Mouse (Mus musculus) gastrocnemius, adult 8-10 months (tissue): ENCODE measurements around the gene Paxip1. TPM values are rescaled to one million over a fixed set of nuclear protein-coding genes. Genes with fewer than 3 reads are reported as not detected.
A peak's percentile ranks its signal among the peaks of the same experiment; 100 is the strongest.

Experiments
- DNase-seq, 2 experiments: peaks; one replicate each; pipeline ENCODE4 v3.0.0; 2022; ENCODE audit warnings: low spot score in 2 of 2
- total RNA-seq, 4 experiments: library from RNA; stranded (reverse); gene quantifications; 2 replicates each; pipeline ENCODE4 v1.2.4; 2022

Paxip1 gene
- total RNA-seq, 4 experiments from 2014 or later: 6.0 to 9.9 (median 7.6) TPM

GRCm38 (mm10) chr5:27730666-27731065 is 60.8 kb downstream of the Paxip1 start:
- peak in 1 of 2 experiments; percentile 38 for DNase-seq

DNA sequence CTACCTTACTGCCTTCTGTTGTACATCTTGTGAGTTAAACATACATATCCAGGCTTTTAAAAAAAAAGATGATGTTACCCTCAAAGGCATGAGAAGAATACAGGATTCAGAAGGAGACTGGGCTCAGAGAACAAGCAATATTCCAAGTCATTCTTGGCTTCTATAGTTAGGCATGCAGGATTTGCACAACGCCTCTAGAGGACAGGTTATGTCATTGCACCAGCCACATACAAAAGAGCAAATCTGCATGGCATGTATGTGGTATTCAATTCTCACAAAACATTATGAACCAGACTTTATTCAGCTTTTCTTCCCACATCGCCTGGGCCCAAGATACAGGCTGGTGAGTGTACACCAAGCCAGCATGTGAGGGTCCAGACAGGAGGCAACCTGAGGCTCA is 67.0 kb downstream of the Paxip1 start:
- DNase-seq: no peak

DNA sequence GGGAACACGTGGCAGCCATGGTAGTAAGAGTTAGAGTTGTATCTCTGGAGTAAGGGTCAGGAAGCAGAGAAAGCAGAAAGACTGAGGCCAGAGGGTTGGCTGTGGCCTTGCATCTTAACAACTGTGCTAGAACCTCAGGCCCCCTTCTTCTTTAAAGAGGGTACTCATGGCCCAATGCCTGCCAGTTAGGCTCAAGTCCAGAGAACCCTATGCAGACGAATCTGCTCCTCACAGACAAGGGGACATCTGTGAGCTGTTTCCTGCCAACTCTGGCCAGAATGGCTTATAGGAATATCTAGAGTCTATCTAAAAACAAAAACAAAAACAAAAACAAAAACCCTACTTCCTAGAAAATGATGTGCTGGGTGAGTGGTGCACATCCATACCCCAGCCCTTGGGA is 72.2 kb downstream of the Paxip1 start:
- no peak for DNase-seq

DNA sequence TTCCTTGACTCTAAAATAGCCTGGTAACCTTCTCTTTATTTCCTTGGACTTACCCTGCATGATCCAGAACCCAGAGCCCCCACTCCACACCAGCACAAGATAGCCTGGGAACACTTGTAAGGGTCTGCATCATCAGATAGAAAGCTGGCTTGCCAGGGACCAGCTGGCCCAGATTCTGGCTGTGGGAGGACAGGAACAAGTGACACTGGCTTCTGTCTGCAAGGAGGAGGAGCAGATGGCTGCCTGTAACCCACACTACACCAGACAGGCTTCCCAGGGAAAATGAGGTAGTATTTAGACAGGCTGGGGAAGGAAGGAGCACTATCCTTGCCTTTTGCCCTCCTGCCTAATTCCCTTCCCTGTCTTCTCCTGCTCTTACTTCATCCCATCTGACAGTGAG is 74.2 kb downstream of the Paxip1 start:
- no peak for DNase-seq

GRCm38 (mm10) chr5:27716026-27716425 is 75.5 kb downstream of the Paxip1 start:
- no peak for DNase-seq

DNA sequence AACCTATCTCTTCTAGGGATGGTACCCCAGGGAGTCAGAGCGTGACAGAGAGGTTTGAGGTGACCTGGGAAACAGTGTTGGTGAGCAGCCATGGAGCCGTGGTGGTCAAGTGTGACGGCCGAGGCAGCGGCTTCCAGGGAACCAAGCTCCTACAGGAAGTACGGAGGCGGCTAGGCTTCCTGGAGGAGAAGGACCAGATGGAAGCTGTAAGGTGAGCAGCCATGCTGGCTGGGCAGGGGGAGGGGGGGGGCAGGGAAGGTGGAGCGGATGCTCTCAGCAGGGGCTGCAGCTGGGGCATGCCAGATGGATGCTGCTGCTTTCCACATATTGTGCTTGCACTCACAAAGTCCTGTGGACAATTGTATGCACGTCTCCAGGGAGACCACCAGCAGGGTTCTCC is 77.1 kb downstream of the Paxip1 start:
- DNase-seq: no peak

DNA sequence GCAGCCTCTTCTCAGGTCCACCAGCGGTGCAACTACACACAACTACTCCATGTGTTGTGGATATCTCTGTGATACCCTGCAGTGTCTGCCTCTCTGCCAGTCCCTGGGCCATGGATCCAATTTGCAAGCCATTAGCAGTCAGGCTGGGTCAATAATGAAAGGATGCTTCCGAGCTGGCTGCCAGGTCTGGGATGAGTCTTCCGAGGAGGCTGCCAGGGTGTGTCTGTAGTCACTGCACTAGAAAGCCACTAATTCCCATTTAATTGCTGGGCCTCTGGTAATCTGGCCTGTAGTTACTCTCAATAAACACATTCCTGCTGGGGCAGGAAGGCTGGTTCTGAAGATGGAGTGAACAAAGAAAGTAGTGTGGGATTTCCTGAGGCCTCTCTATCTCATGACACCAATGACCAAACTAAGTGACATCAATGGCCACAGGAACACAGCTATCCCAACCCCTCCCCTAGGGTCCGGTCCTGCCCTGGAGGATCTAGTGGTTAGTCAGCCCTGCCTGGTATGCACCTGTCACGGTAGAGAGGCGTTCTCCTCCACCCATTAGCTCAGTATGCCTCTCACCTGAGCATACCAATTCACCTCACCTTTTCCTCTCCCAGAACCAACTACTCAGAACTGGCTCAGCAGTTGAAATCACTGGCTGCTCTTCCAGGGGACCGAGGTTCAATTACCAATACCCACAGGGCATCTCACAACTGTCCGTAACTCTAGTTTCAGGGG is 79.9 kb downstream of the Paxip1 start:
- no peak for DNase-seq

- no peak for DNase-seq
These were observed 83.3 kb downstream of the Paxip1 start for GRCm38 (mm10) chr5:27708209-27708608.

DNA sequence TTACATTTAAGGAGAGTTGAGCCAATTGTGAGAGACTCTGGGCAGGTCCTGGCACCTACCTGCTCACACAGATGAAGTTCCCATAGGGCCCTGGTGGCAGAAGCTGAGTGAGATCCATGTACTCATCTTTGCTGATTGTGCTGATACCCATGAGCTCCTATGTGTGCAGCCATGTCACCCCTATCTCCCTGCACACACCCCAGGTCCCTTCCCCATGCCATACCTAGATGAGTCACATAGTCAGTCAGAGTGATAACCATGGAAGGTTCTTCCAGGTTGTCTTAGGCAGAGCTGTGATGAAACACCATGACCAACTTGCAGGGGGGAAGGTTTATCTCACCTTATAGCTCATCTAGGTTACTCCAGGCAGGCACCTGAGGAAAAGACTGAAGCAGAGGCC is 84.2 kb downstream of the Paxip1 start:
- DNase-seq: no peak

DNA sequence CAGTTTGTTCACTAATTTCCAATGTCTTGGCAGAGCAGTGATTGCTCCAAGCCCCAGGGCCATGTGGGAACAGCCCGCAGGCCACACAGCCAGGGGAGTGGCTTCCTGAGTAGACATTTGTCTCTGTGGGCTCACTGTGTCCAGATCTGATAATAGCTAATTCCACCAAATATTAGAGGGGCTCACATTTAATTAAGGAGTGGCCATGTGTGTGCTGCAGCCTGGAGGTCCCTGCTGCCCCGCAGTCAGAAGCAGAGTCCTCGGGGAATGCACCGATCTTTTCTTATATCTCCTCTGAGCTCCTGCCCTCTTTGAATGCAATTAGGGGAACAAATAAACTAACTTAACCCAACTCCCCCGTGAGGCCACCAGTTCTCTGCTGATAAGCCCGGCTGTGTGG is 84.9 kb downstream of the Paxip1 start:
- DNase-seq: no peak

DNA sequence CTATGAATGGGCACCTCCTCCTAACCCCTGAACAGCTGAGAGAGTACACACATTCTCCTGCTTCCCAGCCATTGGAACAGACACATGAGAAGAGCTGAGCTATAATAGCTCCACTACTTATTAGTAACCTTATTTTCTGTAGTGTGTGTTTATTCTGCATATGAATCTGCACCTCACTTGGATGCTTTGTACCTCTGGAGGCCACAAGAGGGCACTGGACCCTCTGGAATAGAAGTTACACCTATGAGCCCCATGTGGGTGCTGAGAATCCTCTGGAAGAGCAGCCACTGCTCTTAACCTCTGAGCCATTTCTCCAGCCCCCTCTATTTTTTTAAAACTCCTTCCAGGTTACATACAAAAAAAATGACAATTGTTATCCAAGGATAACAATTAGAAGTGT is 86.5 kb downstream of the Paxip1 start:
- no peak for DNase-seq

DNA sequence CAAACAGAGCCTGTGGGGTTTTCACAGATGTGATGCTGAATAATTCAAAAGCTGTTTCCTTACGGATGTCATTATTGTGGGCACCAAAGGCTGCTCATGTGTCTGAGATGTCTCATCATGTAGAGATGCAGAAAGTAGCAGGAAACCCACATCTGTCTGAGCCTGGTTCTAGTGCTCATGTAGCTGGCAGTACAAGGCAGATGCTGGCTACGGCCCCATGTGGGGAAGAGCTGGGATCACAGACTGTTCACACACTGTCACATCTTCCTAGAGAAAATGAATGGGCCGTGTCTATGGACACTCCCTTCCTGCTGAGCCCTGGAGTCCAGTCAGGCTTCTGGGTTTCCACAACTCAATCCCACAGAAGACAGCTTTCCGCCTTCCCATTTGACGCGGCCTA is 89.0 kb downstream of the Paxip1 start:
- no peak for DNase-seq

Other genes starting within 250 kb of the Paxip1 start
- not detected for gene Htr5a, start 50.5 kb upstream of the Paxip1 start, total RNA-seq